Mouse (Mus musculus) gastrocnemius, postnatal 4 days (tissue): ENCODE data around the gene Rex1bd. TPM values are rescaled to one million over a fixed set of nuclear protein-coding genes. Genes with fewer than 3 reads are reported as not detected.

Experiments used
- DNase-seq, 2 experiments: peaks; one replicate each; pipeline ENCODE4 v3.0.0; 2021 to 2022; ENCODE audit warnings: low spot score in 2 of 2, mixed read lengths in 2 of 2
- total RNA-seq, 2 experiments: library from RNA; stranded (reverse); gene quantifications; 2 replicates each; pipeline ENCODE4 v1.2.3; 2021

Rex1bd gene
- total RNA-seq, 2 experiments from 2014 or later, result 118 to 119 TPM

- DNase-seq, result no peak
Observed at GRCm38 (mm10) chr8:70457882-70458281, 48.7 kb downstream of the Rex1bd start.

GRCm38 (mm10) chr8:70456996-70457395 lies 49.6 kb downstream of the Rex1bd start:
- no peak for DNase-seq

Other genes starting within 250 kb of the Rex1bd start
- 10 to 100 TPM; 23.2 to 24.3 TPM for gene Homer3, start 223.9 kb downstream of the Rex1bd start, total RNA-seq
- gene Ddx49, start 204.3 kb downstream of the Rex1bd start, total RNA-seq, result 10 to 100 TPM; 42.8 to 42.9 TPM
- 100 to 1,000 TPM; 168 to 177 TPM for gene Cope, start 204.2 kb downstream of the Rex1bd start, total RNA-seq
- gene Cers1, start 191.0 kb downstream of the Rex1bd start, total RNA-seq, result 10 to 100 TPM; 23.1 to 24.4 TPM
- 1 to 10 TPM; 3.5 to 4.0 TPM for gene Gdf1, start 176.9 kb downstream of the Rex1bd start, total RNA-seq
- 10 to 100 TPM; 45.0 to 47.9 TPM for gene Upf1, start 153.5 kb downstream of the Rex1bd start, total RNA-seq
- 1 to 10 TPM; 4.6 to 9.3 TPM for gene Comp, start 133.2 kb downstream of the Rex1bd start, total RNA-seq
- gene Crtc1, start 67.2 kb downstream of the Rex1bd start, total RNA-seq, result 10 to 100 TPM; 16.4 to 20.8 TPM
- gene Klhl26, start 29.8 kb downstream of the Rex1bd start, total RNA-seq, result 1 to 10 TPM; 8.1 to 10.0 TPM
- gene Tmem59l, start 19.4 kb downstream of the Rex1bd start, total RNA-seq, result not detected
- gene Crlf1, start 13.6 kb downstream of the Rex1bd start, total RNA-seq, result 1 to 10 TPM; 3.7 to 4.7 TPM
- gene Uba52, start 4.0 kb upstream of the Rex1bd start, total RNA-seq, result 1,000 to 10,000 TPM; 1,604 to 1,674 TPM
- gene Fkbp8, start 21.0 kb upstream of the Rex1bd start, total RNA-seq, result 100 to 1,000 TPM; 162 to 184 TPM
- 10 to 100 TPM; 57.6 to 60.7 TPM for gene Kxd1, start 21.2 kb upstream of the Rex1bd start, total RNA-seq
- 10 to 100 TPM; 16.1 to 18.2 TPM for gene Ell, start 32.7 kb upstream of the Rex1bd start, total RNA-seq
- 10 to 100 TPM; 22.8 to 31.3 TPM for gene Isyna1, start 87.6 kb upstream of the Rex1bd start, total RNA-seq
- 10 to 100 TPM; 49.6 to 60.7 TPM for gene Ssbp4, start 102.1 kb upstream of the Rex1bd start, total RNA-seq
- gene Lrrc25, start 109.4 kb upstream of the Rex1bd start, total RNA-seq, result 1 to 10 TPM; 2.5 to 3.2 TPM
- under 1 TPM; 0.32 to 0.39 TPM for gene Gdf15, start 125.7 kb upstream of the Rex1bd start, total RNA-seq
- gene Pgpep1, start 153.6 kb upstream of the Rex1bd start, total RNA-seq, result 10 to 100 TPM; 41.4 to 47.0 TPM
- 10 to 100 TPM; 70.1 to 84.7 TPM for gene Lsm4, start 166.5 kb upstream of the Rex1bd start, total RNA-seq
- 100 to 1,000 TPM; 201 to 228 TPM for gene Jund, start 192.2 kb upstream of the Rex1bd start, total RNA-seq
- gene Iqcn, start 196.7 kb upstream of the Rex1bd start, total RNA-seq, result not detected
- not detected for gene Gm3336, start 211.8 kb upstream of the Rex1bd start, total RNA-seq
- gene Pde4c, start 217.0 kb upstream of the Rex1bd start, total RNA-seq, result 1 to 10 TPM; 1.4 to 1.5 TPM
- gene Rab3a, start 247.9 kb upstream of the Rex1bd start, total RNA-seq, result 10 to 100 TPM; 41.0 to 44.4 TPM